Mouse (Mus musculus): ENCODE data around the gene Tsku. TPM values are rescaled to one million over a fixed set of nuclear protein-coding genes. Genes with fewer than 3 reads are reported as not detected.
A peak's percentile ranks its signal among the peaks of the same experiment; 100 is the strongest.

Gene Tsku
- polyA plus RNA-seq, 1 experiment: 3.1 TPM

- Histone ChIP-seq H3K4me3 (ENCODE audit: insufficient read depth, low read length) (peak overlapping the region; percentile 38), H3K27ac (ENCODE audit: insufficient read depth, low read length) (no peak overlapping the region), H3K4me1 (ENCODE audit: control insufficient read depth, insufficient read depth, low read length) (no peaks in the 10 kb centered on the region)
- no peak for TF ChIP-seq CTCF (IDR thresholded peaks at IDR 0.05; ENCODE audit: extremely low read depth, insufficient read depth, low read length)
- TF ChIP-seq POLR2A (IDR thresholded peaks at IDR 0.05; ENCODE audit: extremely low read depth, insufficient read depth, low read length): no peak
Measured at GRCm38 (mm10) chr7:98360621-98360990, 522 bp downstream of the Tsku start.

- no peak overlapping the region for H3K27ac ChIP-seq (ENCODE audit: insufficient read depth, low read length)
Measured at GRCm38 (mm10) chr7:98359951-98360620, 1.0 kb downstream of the Tsku start.

GRCm38 (mm10) chr7:98358016-98358415, 3.1 kb downstream of the Tsku start:
- Histone ChIP-seq H3K27ac (ENCODE audit: insufficient read depth, low read length) (no peak overlapping the region), H3K4me1 (ENCODE audit: control insufficient read depth, insufficient read depth, low read length) (no peaks in the 10 kb centered on the region), H3K4me3 (ENCODE audit: insufficient read depth, low read length) (no peak overlapping the region)
- TF ChIP-seq POLR2A (IDR thresholded peaks at IDR 0.05; ENCODE audit: extremely low read depth, insufficient read depth, low read length) (no peak), CTCF (IDR thresholded peaks at IDR 0.05; ENCODE audit: extremely low read depth, insufficient read depth, low read length) (no peak)

More at GRCm38 (mm10) chr7:98359951-98360620, 1.0 kb downstream of the Tsku start:
- TF ChIP-seq CTCF (IDR thresholded peaks at IDR 0.05; ENCODE audit: extremely low read depth, insufficient read depth, low read length): no peak
- no peak for TF ChIP-seq POLR2A (IDR thresholded peaks at IDR 0.05; ENCODE audit: extremely low read depth, insufficient read depth, low read length)
- Histone ChIP-seq H3K4me3 (ENCODE audit: insufficient read depth, low read length) (peak overlapping the region; percentile 38), H3K4me1 (ENCODE audit: control insufficient read depth, insufficient read depth, low read length) (no peaks in the 10 kb centered on the region)

- Histone ChIP-seq H3K4me3 (ENCODE audit: insufficient read depth, low read length) (no peak overlapping the region), H3K4me1 (ENCODE audit: control insufficient read depth, insufficient read depth, low read length) (no peaks in the 10 kb centered on the region), H3K27ac (ENCODE audit: insufficient read depth, low read length) (no peak overlapping the region)
- no peak for TF ChIP-seq POLR2A (IDR thresholded peaks at IDR 0.05; ENCODE audit: extremely low read depth, insufficient read depth, low read length)
- no peak for TF ChIP-seq CTCF (IDR thresholded peaks at IDR 0.05; ENCODE audit: extremely low read depth, insufficient read depth, low read length)
Measured at GRCm38 (mm10) chr7:98357324-98357723, 3.8 kb downstream of the Tsku start.

GRCm38 (mm10) chr7:98354921-98355310, 6.2 kb downstream of the Tsku start:
- Histone ChIP-seq H3K4me1 (ENCODE audit: control insufficient read depth, insufficient read depth, low read length) (no peaks in the 10 kb centered on the region), H3K4me3 (ENCODE audit: insufficient read depth, low read length) (no peak overlapping the region), H3K27ac (ENCODE audit: insufficient read depth, low read length) (no peak overlapping the region)
- no peak for TF ChIP-seq POLR2A (IDR thresholded peaks at IDR 0.05; ENCODE audit: extremely low read depth, insufficient read depth, low read length)
- no peak for TF ChIP-seq CTCF (IDR thresholded peaks at IDR 0.05; ENCODE audit: extremely low read depth, insufficient read depth, low read length)

- TF ChIP-seq CTCF (IDR thresholded peaks at IDR 0.05; ENCODE audit: extremely low read depth, insufficient read depth, low read length): no peak
- TF ChIP-seq POLR2A (IDR thresholded peaks at IDR 0.05; ENCODE audit: extremely low read depth, insufficient read depth, low read length): no peak
- no peak overlapping the region for H3K4me3 ChIP-seq (ENCODE audit: insufficient read depth, low read length)
- no peaks in the 10 kb centered on the region for H3K4me1 ChIP-seq (ENCODE audit: control insufficient read depth, insufficient read depth, low read length)
- H3K27ac ChIP-seq (ENCODE audit: insufficient read depth, low read length): no peak overlapping the region
Measured at GRCm38 (mm10) chr7:98354160-98354920, 6.8 kb downstream of the Tsku start.

GRCm38 (mm10) chr7:98353616-98354015, 7.5 kb downstream of the Tsku start:
- TF ChIP-seq CTCF (IDR thresholded peaks at IDR 0.05; ENCODE audit: extremely low read depth, insufficient read depth, low read length) (no peak), POLR2A (IDR thresholded peaks at IDR 0.05; ENCODE audit: extremely low read depth, insufficient read depth, low read length) (no peak)
- H3K27ac ChIP-seq (ENCODE audit: insufficient read depth, low read length): no peak overlapping the region
- no peak overlapping the region for H3K4me3 ChIP-seq (ENCODE audit: insufficient read depth, low read length)
- H3K4me1 ChIP-seq (ENCODE audit: control insufficient read depth, insufficient read depth, low read length): no peaks in the 10 kb centered on the region

- no peak for TF ChIP-seq CTCF (IDR thresholded peaks at IDR 0.05; ENCODE audit: extremely low read depth, insufficient read depth, low read length)
- no peak for TF ChIP-seq POLR2A (IDR thresholded peaks at IDR 0.05; ENCODE audit: extremely low read depth, insufficient read depth, low read length)
- no peaks in the 10 kb centered on the region for H3K4me1 ChIP-seq (ENCODE audit: control insufficient read depth, insufficient read depth, low read length)
- H3K27ac ChIP-seq (ENCODE audit: insufficient read depth, low read length): no peak overlapping the region
- no peak overlapping the region for H3K4me3 ChIP-seq (ENCODE audit: insufficient read depth, low read length)
Measured at GRCm38 (mm10) chr7:98351523-98351922, 9.6 kb downstream of the Tsku start.

- no peak overlapping the region for H3K4me3 ChIP-seq (ENCODE audit: insufficient read depth, low read length)
- H3K4me1 ChIP-seq (ENCODE audit: control insufficient read depth, insufficient read depth, low read length): no peaks in the 10 kb centered on the region
- TF ChIP-seq CTCF (IDR thresholded peaks at IDR 0.05; ENCODE audit: extremely low read depth, insufficient read depth, low read length) (no peak), POLR2A (IDR thresholded peaks at IDR 0.05; ENCODE audit: extremely low read depth, insufficient read depth, low read length) (no peak)
- no peak overlapping the region for H3K27ac ChIP-seq (ENCODE audit: insufficient read depth, low read length)
Measured at GRCm38 (mm10) chr7:98349821-98350220, 11.3 kb downstream of the Tsku start.

- TF ChIP-seq POLR2A (IDR thresholded peaks at IDR 0.05; ENCODE audit: extremely low read depth, insufficient read depth, low read length): no peak
- TF ChIP-seq CTCF (IDR thresholded peaks at IDR 0.05; ENCODE audit: extremely low read depth, insufficient read depth, low read length): peak; percentile 91
- no peaks in the 10 kb centered on the region for H3K4me1 ChIP-seq (ENCODE audit: control insufficient read depth, insufficient read depth, low read length)
- H3K27ac ChIP-seq (ENCODE audit: insufficient read depth, low read length): no peak overlapping the region
- H3K4me3 ChIP-seq (ENCODE audit: insufficient read depth, low read length): no peak overlapping the region
Measured at GRCm38 (mm10) chr7:98349096-98349495, 12.0 kb downstream of the Tsku start.

Measured in cortical plate, adult 2 months (tissue).